Mouse (Mus musculus) hindbrain, embryonic 12.5 days (tissue): ENCODE data around the gene 4933417A18Rik. TPM values are rescaled to one million over a fixed set of nuclear protein-coding genes. Genes with fewer than 3 reads are reported as not detected.
A peak's percentile ranks its signal among the peaks of the same experiment; 100 is the strongest.
"Not testable (repeated sequence)": the region's sequence is repeated elsewhere in the genome, so short reads cannot be mapped to it uniquely, and the experiment has no call there.

ENCODE experiments used
- ATAC-seq: fragments of 200-750 bp; cut with Nextera tagmentation; 2 replicates; pipeline ENCODE4 v1.8.0; 2017; ENCODE audit warnings: moderate TSS enrichment; ENCODE audit not compliant: low FRiP score
- H3K27ac ChIP-seq: fragments of 300-500 bp; sonication (generic); 2 replicates; pipeline ENCODE4 v1.5.1; 2016; ENCODE audit warnings: mild to moderate bottlenecking
- H3K27me3 ChIP-seq: fragments of 300-500 bp; sonication (generic); 2 replicates; pipeline ENCODE4 v1.6.1; 2016; ENCODE audit warnings: mild to moderate bottlenecking
- H3K36me3 ChIP-seq: fragments of 300-500 bp; sonication (generic); 2 replicates; pipeline ENCODE4 v1.6.1; 2016; ENCODE audit warnings: mild to moderate bottlenecking
- H3K4me1 ChIP-seq: fragments of 300-500 bp; sonication (generic); 2 replicates; pipeline ENCODE4 v1.6.1; 2016
- H3K4me2 ChIP-seq: fragments of 300-500 bp; sonication (generic); replicated peaks from 2 replicates; pipeline ENCODE4 v1.6.1; 2016; ENCODE audit warnings: mild to moderate bottlenecking
- H3K4me3 ChIP-seq: fragments of 300-500 bp; sonication (generic); 2 replicates; pipeline ENCODE4 v1.5.1; 2016; ENCODE audit warnings: mild to moderate bottlenecking
- H3K9ac ChIP-seq: fragments of 300-500 bp; sonication (generic); 2 replicates; pipeline ENCODE4 v1.6.1; 2016; ENCODE audit warnings: mild to moderate bottlenecking, moderate library complexity
- H3K9me3 ChIP-seq: fragments of 300-500 bp; sonication (generic); replicated peaks from 2 replicates; pipeline ENCODE4 v1.6.1; 2016; ENCODE audit warnings: mild to moderate bottlenecking
- WGBS: fragments of 180-500 bp; shearing (Covaris S2); methylation state at CpG from one replicate; pipeline ENCODE4 v1.1.7; 2016; 5-methylcytosine and 5-hydroxymethylcytosine counted together
- polyA plus RNA-seq: library from polyadenylated mRNA; unstranded; fragments of >200 nt; fragmentation: Nextera tagmentation; extraction: Ambion mirVana; gene quantifications from 2 replicates; pipeline ENCODE4 v1.2.1, GENCODE M21; 2016

4933417A18Rik gene
- polyA plus RNA-seq, 1 experiment from 2014 or later = not detected

- not testable (repeated sequence) for H3K4me1 ChIP-seq, H3K9ac ChIP-seq, H3K36me3 ChIP-seq, H3K27me3 ChIP-seq, H3K4me2 ChIP-seq, H3K27ac ChIP-seq, H3K9me3 ChIP-seq, ATAC-seq, H3K4me3 ChIP-seq
- WGBS = 86% methylated on average over 3 of the region's 3 CpGs
Measured at GRCm38 (mm10) chr13:34958158-34958557, 33.9 kb downstream of the 4933417A18Rik start.

- no peak overlapping the region for H3K4me3 ChIP-seq
- peaks cover 21% of the 10 kb centered on the region for H3K27me3 ChIP-seq
- no peak overlapping the region for H3K4me2 ChIP-seq
- H3K36me3 ChIP-seq = no peaks in the 10 kb centered on the region
- H3K9ac ChIP-seq = no peak overlapping the region
- ATAC-seq = no peak
- 86% methylated on average over 4 of the region's 4 CpGs for WGBS
- no peak overlapping the region for H3K27ac ChIP-seq
- peaks cover 13% of the 10 kb centered on the region for H3K4me1 ChIP-seq
- H3K9me3 ChIP-seq = no peaks in the 10 kb centered on the region
Measured at GRCm38 (mm10) chr13:34960996-34961770, 37.0 kb downstream of the 4933417A18Rik start.

GRCm38 (mm10) chr13:34963511-34964397 is 39.5 kb downstream of the 4933417A18Rik start, which contains the start of gene Eci3:
Eci3 (minus strand) TSS chr13:34963810.
- WGBS = 2% methylated on average over 32 of the region's 32 CpGs

GRCm38 (mm10) chr13:34964419-34964818 is 40.2 kb downstream of the 4933417A18Rik start:
- no peak for ATAC-seq
- peaks cover 21% of the 10 kb centered on the region for H3K27me3 ChIP-seq
- peak overlapping the region; percentile 85 for H3K4me2 ChIP-seq
- 8% methylated on average over 14 of the region's 14 CpGs for WGBS
- peaks cover 13% of the 10 kb centered on the region for H3K4me1 ChIP-seq
- no peaks in the 10 kb centered on the region for H3K9me3 ChIP-seq
- no peaks in the 10 kb centered on the region for H3K36me3 ChIP-seq
- H3K4me3 ChIP-seq = peak overlapping the region; percentile 43
- peak overlapping the region; percentile 46; the same call in 1 of the 2 replicates for H3K9ac ChIP-seq
- H3K27ac ChIP-seq = no peak overlapping the region

More at GRCm38 (mm10) chr13:34963511-34964397, 39.5 kb downstream of the 4933417A18Rik start, which contains the start of gene Eci3:
- Histone ChIP-seq H3K9me3 (no peaks in the 10 kb centered on the region), H3K4me1 (peaks cover 13% of the 10 kb centered on the region), H3K4me2 (peak within 1 kb of the TSS; percentile 85), H3K27ac (no peak within 1 kb of the TSS), H3K9ac (peak within 1 kb of the TSS; percentile 46; the same call in 1 of the 2 replicates), H3K27me3 (peaks cover 21% of the 10 kb centered on the region), H3K4me3 (peak within 1 kb of the TSS; percentile 43), H3K36me3 (no peaks in the 10 kb centered on the region)
- ATAC-seq = peak; percentile 69

DNA sequence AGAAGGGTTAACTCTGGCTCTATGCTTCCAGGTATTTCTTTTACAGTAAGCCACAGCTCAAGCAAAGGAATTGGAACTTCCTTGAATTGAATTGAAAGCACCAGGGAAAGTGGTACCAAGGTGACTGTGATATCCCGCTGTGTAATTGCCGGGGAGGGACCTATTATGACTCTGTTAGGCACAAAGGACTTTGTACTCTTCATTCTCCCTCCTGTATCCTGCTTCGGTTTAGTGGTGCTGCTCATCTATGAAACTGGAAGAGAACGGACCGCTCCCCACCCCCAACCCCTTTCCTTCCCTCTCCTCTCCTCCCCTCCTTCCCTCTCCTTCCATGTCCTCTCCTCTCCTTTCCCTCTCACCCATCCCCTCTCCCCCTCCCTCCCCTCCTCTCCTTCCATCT is 40.7 kb downstream of the 4933417A18Rik start:
- 6% methylated on average over 5 of the region's 5 CpGs for WGBS
- H3K27me3 ChIP-seq = peaks cover 21% of the 10 kb centered on the region
- H3K27ac ChIP-seq = no peak overlapping the region
- H3K36me3 ChIP-seq = no peaks in the 10 kb centered on the region
- H3K9ac ChIP-seq = no peak overlapping the region
- peaks cover 13% of the 10 kb centered on the region for H3K4me1 ChIP-seq
- H3K4me2 ChIP-seq = peak overlapping the region; percentile 85
- no peak for ATAC-seq
- peak overlapping the region; percentile 43 for H3K4me3 ChIP-seq
- no peaks in the 10 kb centered on the region for H3K9me3 ChIP-seq

DNA sequence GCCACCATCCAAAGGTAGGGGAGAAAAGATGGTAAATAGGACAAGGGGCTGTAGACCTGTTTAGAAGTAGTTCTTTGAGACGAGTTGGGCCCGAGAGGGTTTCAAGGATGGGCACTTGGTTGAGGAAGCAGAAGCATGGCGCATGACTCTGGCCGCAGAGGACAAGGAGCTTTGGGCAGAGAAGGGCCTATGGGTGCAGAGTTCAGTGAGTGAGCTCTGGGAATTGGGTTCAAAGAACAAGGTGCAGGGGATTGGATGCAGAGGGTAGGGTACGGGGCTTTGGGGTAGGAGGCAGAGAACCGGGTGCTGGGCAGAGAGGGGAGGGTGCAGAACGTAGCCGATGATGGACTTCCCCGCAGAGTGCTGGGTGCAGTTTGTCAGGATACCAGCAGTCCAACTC is 41.4 kb downstream of the 4933417A18Rik start:
- not testable (repeated sequence) for H3K27ac ChIP-seq, H3K4me3 ChIP-seq, H3K36me3 ChIP-seq, H3K4me2 ChIP-seq, ATAC-seq, H3K9me3 ChIP-seq, H3K9ac ChIP-seq
- 64% methylated on average over 9 of the region's 9 CpGs for WGBS
- peaks cover 21% of the 10 kb centered on the region for H3K27me3 ChIP-seq
- peaks cover 13% of the 10 kb centered on the region for H3K4me1 ChIP-seq

DNA sequence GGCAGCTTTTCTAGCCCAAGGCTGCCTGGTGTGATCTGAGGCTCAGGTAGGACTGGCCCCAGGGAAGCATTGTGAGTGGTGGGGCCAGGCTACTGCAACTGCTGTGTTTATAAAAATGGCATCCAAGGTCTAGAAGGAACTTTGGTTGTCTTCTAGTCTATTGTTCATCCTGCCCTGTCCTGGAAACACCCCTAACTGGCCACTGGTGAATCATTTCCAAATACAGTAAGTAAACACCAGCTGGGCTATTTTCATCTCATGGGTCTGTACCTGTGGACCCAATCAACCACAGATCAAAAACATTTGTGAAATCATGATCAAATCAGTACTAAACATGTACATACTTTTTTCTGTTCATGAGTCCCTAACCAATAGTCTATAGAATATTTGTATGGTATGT is 48.2 kb downstream of the 4933417A18Rik start:
- not testable (repeated sequence) for H3K27ac ChIP-seq, H3K9ac ChIP-seq, H3K27me3 ChIP-seq, H3K4me3 ChIP-seq, H3K9me3 ChIP-seq, H3K4me2 ChIP-seq, H3K36me3 ChIP-seq, ATAC-seq, H3K4me1 ChIP-seq

- no peaks in the 10 kb centered on the region for H3K9me3 ChIP-seq
- no peak overlapping the region for H3K9ac ChIP-seq
- H3K4me2 ChIP-seq = no peak overlapping the region
- no peaks in the 10 kb centered on the region for H3K27me3 ChIP-seq
- ATAC-seq = no peak
- H3K36me3 ChIP-seq = peaks cover 14% of the 10 kb centered on the region
- H3K4me1 ChIP-seq = no peaks in the 10 kb centered on the region
- WGBS = 54% methylated on average over 1 of the region's 1 CpGs
- no peak overlapping the region for H3K27ac ChIP-seq
- no peak overlapping the region for H3K4me3 ChIP-seq
Measured at GRCm38 (mm10) chr13:34973149-34973548, 48.9 kb downstream of the 4933417A18Rik start.

DNA sequence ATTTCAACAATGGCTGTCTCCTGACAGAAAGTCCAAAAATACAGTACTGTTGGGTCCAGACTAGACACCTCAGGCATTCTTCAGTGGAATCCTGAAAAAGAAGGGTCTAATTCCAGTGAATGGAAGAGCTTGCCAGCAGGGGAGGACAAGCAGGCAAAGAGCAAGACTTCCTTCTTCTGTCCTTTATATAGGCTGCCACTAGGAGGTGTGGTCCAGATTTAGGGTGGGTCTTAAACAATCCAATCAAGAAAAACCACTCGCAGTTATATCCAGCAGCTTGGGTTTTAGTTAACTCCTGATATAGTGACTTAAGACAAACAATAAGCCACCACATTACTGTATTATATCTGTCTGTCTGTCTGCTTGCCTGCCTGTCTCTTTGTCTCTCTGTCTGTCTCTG is 49.6 kb downstream of the 4933417A18Rik start:
- no peak overlapping the region for H3K4me3 ChIP-seq
- WGBS = 60% methylated on average over 1 of the region's 1 CpGs

DNA sequence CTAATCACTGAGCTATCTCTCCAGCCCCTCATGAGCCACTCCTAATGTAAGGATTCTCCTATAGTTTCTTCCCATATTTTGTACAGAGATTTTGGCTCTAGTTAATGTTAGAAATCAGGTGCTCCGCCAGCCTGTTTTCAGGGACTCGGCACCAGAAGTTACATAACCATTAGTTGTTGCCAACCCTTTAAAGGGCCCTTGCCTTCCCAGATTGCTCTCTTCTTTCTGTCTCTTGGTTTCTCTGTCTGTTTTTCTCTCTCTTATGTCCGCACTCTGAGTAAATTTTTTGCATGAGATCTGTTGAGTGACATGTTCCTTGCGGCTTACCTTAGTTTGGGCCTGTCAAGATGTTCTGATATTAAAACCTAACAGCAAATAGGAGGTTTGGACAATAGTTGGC is 51.9 kb downstream of the 4933417A18Rik start:
- Histone ChIP-seq H3K27me3 (no peaks in the 10 kb centered on the region), H3K9me3 (no peaks in the 10 kb centered on the region), H3K4me1 (no peaks in the 10 kb centered on the region), H3K36me3 (peaks cover 39% of the 10 kb centered on the region), H3K4me3 (no peak overlapping the region), H3K4me2 (no peak overlapping the region), H3K9ac (no peak overlapping the region), H3K27ac (no peak overlapping the region)
- 89% methylated on average over 4 of the region's 4 CpGs for WGBS
- ATAC-seq = no peak

More for the DNA sequence above, 49.6 kb downstream of the 4933417A18Rik start:
- Histone ChIP-seq H3K36me3 (peaks cover 20% of the 10 kb centered on the region), H3K4me1 (no peaks in the 10 kb centered on the region), H3K4me2 (no peak overlapping the region), H3K27ac (no peak overlapping the region), H3K9me3 (no peaks in the 10 kb centered on the region), H3K9ac (no peak overlapping the region), H3K27me3 (no peaks in the 10 kb centered on the region)
- ATAC-seq = no peak

GRCm38 (mm10) chr13:34977410-34977809 is 53.2 kb downstream of the 4933417A18Rik start:
- no peaks in the 10 kb centered on the region for H3K4me1 ChIP-seq
- peaks cover 50% of the 10 kb centered on the region for H3K36me3 ChIP-seq
- H3K9ac ChIP-seq = no peak overlapping the region
- H3K4me2 ChIP-seq = no peak overlapping the region
- 92% methylated on average over 3 of the region's 3 CpGs for WGBS
- no peaks in the 10 kb centered on the region for H3K9me3 ChIP-seq
- no peaks in the 10 kb centered on the region for H3K27me3 ChIP-seq
- H3K4me3 ChIP-seq = no peak overlapping the region
- H3K27ac ChIP-seq = no peak overlapping the region
- no peak for ATAC-seq

GRCm38 (mm10) chr13:34978635-34979034 is 54.4 kb downstream of the 4933417A18Rik start:
- not testable (repeated sequence) for H3K9me3 ChIP-seq, H3K9ac ChIP-seq, H3K27me3 ChIP-seq, H3K27ac ChIP-seq, H3K4me2 ChIP-seq, H3K4me1 ChIP-seq, ATAC-seq, H3K4me3 ChIP-seq
- 57% methylated on average over 5 of the region's 5 CpGs for WGBS
- H3K36me3 ChIP-seq = peaks cover 54% of the 10 kb centered on the region
